Mouse (Mus musculus): ENCODE results near the gene Mrpl43.

Mrpl43 gene

DNA sequence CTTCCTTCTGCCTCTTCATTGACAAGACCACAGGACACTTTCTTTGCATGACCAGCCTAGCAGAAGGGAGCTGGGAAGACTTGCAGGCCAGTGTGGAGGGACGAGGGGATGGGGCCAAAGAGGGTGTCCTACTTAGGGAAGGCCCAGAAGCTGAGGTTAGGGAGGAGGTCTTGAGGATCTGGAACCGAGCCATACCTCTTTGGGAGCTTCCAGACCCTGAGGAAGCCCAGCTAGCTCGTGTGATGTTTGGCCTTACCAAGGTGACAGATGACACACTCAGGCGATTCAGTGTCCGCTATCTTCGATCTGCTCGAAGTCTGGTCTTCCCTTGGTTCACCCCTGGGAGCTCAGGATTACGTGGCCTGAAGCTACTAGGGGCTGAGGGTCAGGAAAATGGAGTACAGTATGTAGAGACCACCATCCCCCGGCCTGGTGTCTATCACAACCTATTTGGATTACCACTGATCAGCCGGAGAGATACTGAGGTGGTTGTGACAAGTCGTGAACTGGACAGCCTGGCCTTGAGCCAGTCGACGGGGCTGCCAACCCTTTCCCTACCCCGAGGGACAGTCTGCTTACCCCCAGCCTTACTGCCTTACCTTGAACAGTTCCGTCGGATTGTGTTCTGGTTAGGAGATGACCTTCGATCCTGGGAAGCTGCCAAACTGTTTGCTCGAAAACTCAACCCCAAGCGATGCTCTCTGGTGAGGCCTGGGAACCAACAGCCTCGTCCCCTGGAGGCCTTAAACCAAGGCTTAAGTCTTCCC lies 1.4 kb upstream of the Mrpl43 start:
- DNase-seq (ENCODE audit: low read depth, low spot score): no peak

DNA sequence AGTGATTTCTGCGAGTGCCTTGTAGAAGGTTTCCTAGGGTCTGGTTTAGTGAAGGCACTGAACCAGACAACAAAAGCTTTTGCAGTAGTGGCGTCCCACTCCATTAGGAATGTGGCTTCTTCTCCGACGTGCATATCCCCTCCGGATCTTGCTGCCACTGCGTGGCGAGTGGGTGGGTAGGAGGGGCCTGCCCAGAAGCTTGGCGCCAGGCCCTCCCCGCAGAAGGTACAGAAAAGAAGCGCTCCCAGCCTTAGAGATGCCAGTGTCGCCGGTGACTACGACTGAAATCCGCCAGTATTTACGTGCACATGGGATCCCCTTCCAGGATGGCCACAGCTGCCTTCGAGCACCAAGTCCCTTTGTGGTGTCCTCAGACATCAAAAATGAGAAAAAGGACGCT lies 779 bp upstream of the Mrpl43 start:
- no peak for DNase-seq (ENCODE audit: low read depth, low spot score)

DNA sequence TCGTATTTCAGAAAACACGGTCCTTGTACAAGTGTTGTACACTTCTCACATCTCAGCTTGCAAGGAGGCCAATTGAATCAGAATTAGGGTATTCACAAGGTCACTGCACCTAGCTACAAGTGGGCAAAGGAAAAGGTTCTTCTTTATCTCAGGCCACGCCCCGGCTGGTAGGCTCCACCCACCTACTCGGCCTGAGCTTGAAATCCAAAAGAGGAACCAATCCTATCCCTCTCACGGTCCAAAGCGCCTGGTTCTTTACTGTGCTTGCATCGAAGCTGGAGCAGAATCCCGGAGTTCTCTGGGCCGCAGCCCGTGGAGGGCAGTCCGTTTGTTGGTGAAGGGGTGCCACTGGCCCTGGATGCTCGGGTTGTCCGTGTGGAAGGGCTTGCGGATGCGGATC lies 798 bp downstream of the Mrpl43 start, which contains the start of gene Twnk:
Gene Twnk (plus strand): TSS at position 220 of the 400 bp plus-strand sequence.
- peak; percentile 78 for DNase-seq (ENCODE audit: low read depth, low spot score)

DNA sequence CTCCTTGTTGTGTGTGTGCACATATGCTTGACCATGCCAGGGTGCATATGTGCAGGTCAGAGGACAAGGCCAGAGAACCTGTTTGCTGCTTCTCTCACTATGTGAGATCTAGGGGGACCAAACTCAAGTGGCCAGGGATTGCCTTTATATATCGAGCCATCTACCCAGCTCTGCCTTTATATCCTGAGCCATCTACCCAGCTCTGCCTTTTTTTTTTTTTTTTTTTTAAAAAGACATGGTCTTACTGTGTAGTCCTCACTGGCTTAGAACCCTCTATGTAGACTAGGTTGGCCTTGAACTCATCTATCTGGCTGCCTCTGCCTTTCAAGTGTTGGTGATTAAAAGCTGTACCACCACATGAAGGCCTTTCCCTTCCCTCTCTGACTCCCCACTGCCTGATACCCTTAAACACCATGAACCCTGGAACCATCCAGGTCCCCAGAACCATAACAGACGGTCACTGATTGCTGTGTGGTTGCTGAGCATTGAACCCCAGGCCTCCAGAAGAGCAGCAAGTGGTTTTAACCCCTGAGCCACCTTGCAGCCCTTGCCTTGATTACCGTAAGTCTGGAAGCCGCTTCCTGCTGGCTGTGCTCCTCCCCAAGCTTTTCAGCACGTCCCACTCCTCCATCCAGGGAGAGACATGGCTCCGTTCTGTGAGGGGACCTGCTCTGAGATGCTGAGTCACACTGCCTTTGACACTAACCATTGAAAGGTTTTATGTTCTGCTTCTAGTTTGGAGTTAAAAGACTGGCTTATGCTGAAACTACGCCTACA lies 2.3 kb downstream of the Mrpl43 start:
- DNase-seq (ENCODE audit: low read depth, low spot score): no peak

DNA sequence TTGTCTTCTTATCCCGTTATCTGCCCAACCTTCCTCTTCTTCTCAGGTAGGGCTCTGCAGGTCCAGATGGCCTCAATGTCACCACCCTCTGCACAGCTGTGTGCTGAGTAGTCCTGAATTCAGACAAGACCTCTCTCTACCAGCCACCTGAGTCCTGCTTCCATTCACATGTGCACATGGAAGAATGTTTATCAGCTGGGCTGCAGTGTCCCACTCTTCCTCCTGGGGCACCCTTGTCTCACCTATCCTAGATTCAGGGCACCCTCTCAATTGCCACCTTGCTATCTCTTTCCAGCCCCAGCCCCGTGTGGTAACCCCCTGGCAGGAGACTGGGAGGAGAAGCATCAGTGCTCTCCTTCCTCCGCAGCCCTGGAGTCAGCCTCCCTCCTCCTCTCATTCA lies 3.9 kb downstream of the Mrpl43 start:
- no peak for DNase-seq (ENCODE audit: low read depth, low spot score)

DNA sequence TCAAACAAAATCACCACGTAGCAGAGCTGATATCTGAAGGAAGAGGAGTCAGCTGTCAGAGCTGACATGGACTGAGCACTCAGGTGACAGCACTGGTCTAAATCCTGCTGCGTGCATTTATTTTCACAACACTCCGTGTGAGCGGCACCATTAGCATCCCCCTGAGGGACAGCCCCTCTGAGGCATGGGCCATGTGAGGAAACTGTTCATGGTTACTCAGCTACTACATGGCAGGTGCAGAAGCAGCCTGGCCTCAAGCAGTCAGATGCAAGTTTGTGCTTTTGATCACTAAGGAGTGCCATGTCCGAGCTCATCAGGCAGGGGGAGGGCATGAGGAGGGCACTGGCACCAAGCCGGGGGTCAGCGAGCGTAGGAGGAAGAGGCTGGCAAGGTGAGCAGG lies 6.6 kb downstream of the Mrpl43 start:
- DNase-seq (ENCODE audit: low read depth, low spot score): no peak

DNA sequence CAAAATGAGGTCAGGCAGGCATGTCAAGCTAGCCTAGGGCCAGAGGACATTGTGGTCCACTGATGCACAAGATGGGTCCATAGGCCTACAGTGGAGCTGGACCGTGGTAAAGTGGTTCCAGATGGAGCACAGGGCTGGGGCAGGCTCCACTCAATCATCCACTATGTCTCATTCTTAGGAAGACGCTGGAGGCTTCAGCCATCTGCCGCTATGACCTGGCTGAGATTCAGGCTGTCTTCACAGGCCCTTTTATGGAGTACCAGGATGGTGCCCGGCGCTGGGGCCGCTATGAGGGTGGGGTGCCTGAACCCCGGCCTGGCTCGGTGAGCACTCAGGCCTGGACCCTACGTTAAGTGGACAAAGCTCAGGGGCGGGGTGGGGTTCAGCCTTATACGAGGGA lies 8.5 kb downstream of the Mrpl43 start:
- no peak for DNase-seq (ENCODE audit: low read depth, low spot score)

DNA sequence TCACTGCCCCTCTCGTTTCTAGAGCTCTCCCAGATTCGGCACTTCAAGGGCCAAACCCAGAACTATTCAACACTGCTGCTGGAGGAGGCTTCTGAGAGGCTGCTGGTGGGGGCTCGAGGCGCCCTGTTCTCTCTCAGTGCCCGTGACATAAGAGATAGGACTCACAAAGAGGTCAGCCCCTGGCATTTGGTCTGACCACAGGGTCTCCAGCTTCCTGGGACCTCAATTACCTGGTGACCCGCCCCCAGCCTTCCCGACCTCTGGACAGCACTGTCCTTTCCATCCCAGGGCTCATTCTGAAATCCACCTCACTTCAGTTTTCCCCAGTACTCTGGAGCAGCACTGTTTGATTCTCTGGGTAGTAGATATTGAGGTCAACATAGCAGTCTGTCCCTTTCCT lies 13.5 kb downstream of the Mrpl43 start:
- no peak for DNase-seq (ENCODE audit: low read depth, low spot score)

DNA sequence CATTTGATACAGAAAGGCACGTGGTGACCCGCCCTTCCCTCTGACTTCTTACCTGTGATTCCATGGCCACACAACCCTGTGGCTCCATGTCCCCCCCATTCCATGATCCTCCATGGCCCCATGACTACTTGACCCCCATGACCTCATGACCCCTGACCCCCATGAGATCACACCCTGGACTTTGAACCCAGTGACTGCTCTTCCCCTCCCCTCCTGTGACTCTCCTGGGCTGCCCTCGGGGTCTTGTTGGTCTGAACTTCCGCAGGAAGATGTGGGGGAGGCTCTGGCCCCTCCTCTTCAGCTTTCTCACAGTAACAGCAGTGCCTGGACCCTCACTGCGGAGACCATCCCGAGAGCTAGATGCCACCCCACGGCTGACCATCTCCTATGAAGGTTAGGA lies 14.0 kb downstream of the Mrpl43 start:
- peak; percentile 36 for DNase-seq (ENCODE audit: low read depth, low spot score)

DNA sequence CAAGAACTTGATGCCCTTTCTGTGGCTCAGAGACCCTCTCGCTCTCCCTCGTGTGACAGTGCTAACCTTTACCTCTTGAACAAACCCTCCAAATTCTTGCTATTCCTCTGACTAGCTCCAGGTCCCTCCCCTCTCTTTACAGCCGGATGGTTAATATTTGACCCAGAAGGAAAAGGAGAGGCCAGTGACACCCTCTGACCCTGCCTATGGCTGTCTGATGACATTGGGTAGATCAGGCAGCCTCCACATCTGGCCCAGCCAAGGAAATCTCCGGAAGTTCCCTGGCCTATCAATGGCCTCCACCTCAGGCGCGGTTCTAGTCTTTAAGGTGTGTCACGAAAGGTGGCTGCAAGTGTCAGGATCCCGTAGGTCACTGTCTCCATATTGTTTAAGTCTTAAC lies 15.2 kb downstream of the Mrpl43 start:
- DNase-seq (ENCODE audit: low read depth, low spot score): no peak

DNA sequence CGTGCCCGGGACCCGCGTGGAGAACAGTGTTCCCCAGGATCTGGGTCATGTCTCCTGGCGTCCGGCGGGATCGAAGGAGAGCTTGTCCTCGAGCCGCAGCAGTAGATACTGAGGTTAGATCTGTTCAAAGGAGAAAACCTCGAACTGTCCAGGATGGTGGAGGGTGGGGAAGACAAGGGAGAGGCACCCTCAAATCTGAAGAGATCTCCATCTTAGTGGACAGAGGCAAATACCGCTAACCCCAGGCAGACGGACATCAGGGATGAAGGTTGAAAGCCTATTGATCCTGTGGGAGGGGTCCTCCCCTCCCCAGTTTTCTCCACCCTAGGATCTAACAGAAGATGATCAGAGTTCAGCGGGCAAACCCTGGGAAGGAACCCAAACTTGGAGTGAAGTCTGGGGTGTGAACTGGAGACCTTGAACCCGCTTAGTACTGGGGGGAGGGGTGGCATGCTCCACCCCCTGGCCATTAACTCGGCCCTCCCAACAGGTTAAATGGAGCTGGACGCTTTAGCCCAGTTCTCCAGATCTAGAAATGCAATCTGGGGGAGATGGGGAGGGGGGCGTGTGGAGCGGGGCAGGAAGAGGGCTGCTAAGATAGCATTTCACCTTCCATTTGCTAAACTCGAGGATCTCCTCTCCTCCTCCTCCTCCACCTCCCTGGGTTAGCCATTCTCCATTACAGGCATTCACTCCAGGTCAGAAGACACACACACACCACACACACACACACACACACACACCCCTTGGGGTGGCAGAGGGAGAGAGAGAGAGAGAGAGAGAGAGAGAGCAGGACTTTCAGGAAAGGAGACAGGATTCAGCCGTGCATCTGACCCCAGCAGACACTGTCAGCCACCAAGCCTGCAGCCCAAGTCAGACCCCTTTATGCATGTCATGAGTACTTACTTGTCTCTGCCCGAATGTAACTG lies 16.4 kb downstream of the Mrpl43 start:
- no peak for DNase-seq (ENCODE audit: low read depth, low spot score)

DNA sequence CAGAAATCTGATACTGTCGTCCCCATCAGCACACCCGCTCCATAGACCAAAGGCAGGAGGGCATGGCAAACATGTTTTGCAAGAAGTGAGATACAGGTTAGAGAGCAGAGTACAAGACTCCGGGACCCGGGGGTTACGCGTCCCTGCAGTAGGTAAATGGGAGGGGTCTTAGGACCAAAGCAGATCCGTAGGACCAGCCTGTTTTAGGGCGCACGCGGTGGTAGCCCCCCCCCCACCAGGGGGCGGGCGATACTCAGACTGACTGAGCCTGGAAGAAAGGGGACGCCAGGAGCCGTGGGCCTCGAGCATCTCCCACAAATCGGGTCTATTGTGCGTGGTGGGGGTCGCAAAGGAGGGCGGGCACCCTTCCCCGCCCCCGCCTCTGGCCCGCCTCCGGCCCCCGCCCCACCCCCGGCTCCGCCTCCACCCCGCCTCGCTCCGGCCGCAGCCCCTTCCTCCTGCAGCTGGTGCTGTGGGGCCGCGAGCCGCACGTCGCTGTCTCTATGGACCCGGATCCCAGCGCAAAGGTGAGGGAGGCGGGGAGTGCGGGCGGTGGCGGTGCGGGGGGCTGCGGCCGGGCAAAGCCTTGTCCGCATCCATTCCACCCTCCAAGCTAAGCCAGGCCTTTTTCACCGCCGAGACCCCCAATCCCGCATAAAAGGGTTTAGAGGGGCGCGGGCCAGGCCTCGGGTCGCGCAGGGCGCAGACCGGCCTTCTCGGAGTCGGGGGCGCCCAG lies 17.2 kb downstream of the Mrpl43 start, which contains the start of gene Sema4g:
Gene Sema4g (plus strand): TSS at position 271 of the 736 bp plus-strand sequence.
- DNase-seq (ENCODE audit: low read depth, low spot score): peak; percentile 57

DNA sequence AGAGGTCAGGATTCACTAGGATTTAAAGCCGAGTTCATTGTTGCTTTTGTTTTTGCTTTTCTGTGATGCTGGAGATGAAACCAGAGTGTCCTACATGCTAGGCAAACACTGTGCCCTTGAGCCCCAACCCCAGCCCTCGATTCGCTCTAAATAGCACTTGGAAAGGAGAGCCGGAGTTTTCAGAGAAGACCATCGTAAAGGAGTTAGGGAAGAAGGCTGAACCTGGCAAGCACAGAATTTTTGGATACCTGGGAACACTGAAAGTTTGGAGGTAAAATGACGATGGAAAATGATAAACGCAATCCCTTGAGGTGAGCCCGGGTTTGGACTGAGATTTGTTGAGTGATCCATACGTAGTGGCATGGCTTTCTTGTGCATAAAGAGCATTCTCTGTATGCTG lies 17.9 kb downstream of the Mrpl43 start:
- no peak for DNase-seq (ENCODE audit: low read depth, low spot score)

DNA sequence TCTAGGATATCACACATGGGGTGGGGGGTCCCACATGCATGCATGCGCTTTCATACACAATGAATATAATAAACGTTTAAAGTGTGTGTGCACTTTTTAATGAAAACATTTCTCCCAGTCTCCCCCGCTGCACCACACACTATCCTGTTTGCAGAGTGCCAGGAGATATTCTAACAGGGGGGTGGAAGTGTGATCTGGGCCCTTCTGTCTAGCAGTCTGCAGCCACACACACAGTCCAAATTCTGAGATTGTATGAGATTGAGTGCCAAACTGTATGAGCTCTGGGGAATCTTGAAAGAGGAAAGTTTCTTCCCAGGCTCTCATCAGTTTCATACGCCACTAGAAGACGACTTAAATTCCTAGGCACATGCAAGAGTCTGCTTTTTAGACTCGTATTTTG lies 18.4 kb downstream of the Mrpl43 start:
- no peak for DNase-seq (ENCODE audit: low read depth, low spot score)

DNA sequence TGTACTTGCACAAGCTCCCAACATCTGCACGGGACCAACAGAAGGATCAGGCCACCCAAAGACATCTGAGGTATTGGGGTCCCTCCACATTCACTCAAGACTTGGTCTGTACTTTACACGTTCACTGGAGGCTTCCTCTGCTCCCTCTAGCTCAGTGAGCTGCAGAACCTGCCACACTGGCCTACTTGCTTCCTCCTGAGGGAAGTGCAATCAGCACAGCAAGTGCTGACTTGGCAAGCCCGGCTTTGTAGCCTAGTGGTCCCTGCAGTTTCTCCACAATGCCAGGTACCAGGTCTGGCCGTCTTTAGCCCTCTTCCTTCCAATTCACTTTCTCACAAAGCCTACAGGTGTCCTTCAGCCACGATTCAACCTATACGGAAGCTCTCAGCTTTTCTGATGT lies 19.2 kb downstream of the Mrpl43 start:
- DNase-seq (ENCODE audit: low read depth, low spot score): no peak

DNA sequence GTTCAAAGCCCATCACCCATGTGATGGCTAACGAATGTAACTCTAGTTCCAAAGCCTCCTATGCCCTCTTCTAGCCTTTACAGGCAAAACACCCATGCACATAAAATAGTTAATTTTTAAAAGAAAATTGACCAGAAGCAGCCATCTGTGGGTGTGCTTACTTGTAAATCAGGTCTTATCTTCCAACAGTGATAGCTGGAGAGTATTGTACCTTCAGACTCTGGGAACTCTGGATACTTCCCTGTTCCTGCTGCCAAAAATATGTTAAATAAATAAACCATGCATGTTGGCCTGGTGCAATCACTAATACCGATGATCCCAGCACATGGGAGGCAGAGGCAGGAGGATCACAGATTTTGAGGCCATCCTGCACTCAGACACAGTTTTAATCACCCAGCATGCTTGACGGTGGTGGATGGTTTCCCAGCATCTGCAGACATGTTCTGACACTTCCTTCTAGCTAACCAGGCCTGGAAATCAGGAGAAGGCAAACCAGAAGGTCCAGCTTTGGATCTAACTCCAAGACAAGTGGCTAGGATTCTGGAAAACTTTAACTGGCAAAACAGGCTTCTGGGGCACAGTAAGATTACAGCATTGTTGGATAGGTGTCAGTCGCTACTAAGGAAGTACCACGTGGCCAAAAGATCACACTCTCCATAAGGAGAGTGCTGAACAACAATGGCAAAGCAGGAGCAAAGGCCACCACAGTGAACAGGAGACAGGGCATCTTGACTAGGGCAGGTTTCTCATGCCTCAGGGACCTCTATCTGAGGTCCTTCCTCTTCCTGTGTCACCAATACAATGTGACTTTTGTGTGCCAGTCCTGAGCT lies 20.9 kb downstream of the Mrpl43 start:
- DNase-seq (ENCODE audit: low read depth, low spot score): no peak

DNA sequence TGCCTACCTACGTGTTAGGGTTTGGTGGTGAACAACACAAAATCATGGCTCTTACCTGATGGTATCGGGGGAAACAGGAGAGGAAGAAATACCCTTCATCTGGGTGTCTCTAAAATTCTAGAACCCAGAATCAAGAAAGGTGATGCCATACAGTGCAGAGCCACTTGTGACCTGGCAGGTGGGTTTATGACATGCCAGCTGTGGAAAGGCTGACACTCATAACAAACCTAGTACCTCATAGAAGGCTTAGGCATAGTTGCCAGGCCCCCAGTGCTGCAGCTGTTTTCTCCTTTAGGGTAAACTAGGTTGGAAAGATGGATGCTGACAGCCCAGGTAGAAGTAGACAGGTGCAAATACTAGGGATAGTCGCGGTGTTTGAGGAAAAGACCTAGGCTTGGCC lies 21.8 kb downstream of the Mrpl43 start:
- no peak for DNase-seq (ENCODE audit: low read depth, low spot score)

DNA sequence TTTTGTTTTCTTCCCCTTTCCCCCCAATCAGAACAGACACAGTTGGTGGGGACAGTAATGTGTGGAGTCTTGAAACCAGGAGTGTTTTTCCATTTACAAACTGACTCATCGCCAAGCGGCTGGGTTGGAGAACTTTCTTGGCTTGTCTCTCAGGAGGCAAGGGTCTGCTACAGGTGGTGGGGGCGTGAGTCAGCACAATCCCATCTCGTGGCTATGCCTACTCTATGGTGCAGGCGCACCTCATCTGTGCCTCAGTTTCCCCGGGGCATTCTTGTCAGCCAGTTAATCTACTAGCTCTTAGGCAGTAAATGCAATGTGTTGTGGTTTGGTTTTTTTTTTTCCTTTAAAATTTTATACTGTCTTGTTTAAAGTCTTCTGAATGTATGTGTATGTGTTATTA lies 22.9 kb downstream of the Mrpl43 start:
- DNase-seq (ENCODE audit: low read depth, low spot score): no peak

DNA sequence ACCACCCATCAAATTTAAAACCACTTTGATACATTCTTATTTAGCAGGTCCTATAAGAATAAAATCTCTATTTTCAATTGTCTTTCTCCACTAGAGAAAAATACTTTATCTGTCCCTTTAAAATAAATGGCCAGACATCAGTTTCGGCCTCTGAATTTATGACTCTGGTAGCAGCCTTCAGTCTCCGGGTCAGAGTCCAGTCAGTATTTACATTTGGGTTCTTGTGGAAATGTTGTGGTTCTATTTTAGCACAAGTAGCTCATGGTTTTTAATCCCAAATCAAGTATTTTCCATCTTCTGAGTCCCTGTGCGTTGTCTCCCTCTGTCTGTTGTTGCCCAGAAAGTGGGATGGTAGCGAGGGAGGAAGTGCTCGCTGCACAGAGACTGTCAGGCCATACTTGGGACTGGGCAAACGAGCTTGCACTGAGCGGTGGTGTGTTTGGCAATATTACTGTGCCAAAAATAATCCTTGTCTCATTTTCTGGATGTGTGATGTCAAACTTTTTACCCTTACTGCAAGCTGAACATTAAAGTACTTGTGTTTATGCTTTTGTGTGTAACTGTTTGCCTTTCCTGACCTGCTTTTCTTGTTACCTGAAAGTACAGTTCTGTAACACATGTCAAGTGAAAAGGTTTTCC lies 23.6 kb downstream of the Mrpl43 start:
- DNase-seq (ENCODE audit: low read depth, low spot score): no peak

DNA sequence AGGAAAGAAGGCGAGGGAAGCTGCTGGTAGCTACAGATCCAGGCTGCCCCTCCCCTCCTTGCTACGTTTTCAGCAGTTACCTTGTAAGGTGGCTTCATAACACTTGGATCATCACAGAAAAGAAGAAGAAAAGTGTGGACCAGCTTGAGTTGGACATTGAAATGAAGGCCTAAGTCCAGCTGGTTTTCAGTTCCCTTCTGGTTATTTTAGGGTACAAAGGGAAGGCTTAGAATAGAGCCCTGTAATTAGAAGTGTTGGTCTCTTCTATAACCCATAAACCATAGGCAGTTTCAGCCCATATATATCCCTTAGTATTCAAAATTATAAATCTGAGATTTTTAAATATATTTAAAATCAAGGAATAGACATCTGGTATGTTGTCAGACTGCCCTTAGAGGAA lies 25.5 kb downstream of the Mrpl43 start:
- DNase-seq (ENCODE audit: low read depth, low spot score): no peak

All from ES-CJ7 (cell line).